Mouse (Mus musculus): ENCODE measurements around the gene Trex1.
A peak's percentile ranks its signal among the peaks of the same experiment; 100 is the strongest.

Gene Trex1

DNA sequence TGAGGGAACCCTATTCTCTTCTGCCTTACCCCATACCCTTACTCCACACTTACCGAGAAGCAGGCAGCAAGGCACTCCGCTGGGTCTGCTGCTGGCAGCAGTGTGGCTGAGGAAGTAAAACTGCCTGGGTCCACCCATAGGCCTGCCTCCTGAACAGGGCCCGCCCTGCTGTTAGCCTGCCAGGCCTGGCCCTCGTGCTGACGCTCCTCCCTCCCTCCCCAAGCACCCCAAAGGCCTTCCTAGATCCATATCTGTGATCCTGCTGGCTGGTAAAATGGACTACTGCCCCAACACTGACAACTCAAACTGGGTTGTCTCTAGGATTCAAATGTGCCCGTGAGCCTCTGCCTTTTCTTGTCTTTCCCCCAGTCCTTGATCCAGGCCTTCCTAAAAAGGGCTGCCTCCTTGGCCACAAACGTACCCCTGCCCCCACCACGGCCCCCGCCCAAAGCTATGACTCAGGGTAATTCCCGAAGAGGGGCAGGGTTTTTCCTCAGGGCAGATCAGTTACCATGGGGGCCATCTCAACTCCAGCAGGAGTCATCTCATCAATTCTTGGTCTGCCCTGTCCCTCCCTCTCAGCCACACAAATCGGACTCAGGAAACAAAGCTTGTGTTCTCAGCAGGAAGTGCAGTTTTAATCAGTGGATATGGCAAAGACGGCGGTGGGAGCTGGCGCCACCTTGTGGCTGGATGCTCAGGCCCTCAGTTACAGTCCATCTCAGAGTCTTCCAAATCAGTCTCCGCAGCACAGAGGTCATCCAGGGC lies at the start of gene Trex1:
Gene Trex1 (minus strand): TSS at position 599 of the 768 bp plus-strand sequence.
- DNase-seq (ENCODE audit: low read depth, low spot score) = peak; percentile 93

DNA sequence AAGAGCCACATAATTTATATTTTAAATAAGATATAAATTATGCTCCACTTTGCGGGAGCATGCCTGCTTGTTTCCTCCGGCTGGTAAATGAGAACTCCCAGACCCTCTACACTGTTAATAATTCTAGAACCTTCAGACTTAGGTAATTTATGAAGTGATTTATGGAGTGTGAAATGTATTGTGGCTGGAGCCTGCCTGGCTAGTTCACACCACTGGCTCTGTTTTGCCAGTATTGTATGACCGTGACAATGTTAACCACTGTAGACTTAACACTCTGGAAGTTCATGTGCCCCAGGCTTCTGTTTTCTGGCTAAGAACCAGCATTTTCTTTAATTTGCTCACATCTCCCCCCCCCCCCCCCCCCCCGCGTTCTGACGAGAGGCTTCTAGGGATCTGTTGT lies 47.8 kb upstream of the Trex1 start:
- DNase-seq (ENCODE audit: low read depth, low spot score) = no peak

DNA sequence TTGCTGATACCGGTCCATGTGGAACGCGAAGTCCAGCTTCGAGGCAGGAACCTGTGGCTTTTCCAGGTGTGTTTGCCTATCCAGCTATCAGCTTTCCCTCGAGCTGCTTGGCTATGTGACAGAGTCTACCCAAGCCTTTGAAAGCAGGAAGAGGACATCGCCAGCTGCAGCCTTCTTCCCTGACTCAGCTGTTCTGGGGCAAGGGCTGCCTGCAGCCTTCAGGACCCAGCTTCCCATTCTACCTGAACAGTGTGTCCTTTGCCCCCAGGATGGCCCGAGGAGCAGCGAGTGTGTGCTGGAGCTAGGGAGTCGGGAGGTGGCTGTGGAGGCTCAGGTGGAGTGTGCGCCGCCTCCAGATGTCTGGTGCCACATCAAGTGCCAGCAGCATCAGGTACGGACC lies 46.1 kb upstream of the Trex1 start:
- no peak for DNase-seq (ENCODE audit: low read depth, low spot score)

DNA sequence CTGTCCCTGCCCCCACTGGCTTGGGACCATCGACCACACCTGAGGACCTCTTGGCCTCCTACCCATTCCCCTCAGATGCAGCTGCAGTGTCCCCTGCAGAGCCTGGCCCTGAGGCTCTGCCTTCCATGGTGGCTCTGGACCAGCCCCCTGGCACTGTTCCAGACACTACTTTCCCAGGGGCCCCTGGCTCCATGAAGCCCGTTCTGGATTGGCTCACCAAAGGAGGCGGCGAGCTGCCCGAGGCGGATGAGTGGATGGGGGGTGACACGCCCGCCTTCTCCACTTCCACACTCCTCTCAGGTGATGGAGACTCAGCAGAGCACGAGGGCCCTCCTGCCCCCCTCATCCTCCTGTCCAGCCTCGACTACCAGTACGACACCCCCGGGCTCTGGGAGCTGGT lies 45.5 kb upstream of the Trex1 start:
- DNase-seq (ENCODE audit: low read depth, low spot score) = no peak

GRCm38 (mm10) chr9:109104083-109104482 lies 44.5 kb upstream of the Trex1 start:
- DNase-seq (ENCODE audit: low read depth, low spot score) = no peak

- no peak for DNase-seq (ENCODE audit: low read depth, low spot score)
These were observed 43.7 kb upstream of the Trex1 start for GRCm38 (mm10) chr9:109103250-109103649.

DNA sequence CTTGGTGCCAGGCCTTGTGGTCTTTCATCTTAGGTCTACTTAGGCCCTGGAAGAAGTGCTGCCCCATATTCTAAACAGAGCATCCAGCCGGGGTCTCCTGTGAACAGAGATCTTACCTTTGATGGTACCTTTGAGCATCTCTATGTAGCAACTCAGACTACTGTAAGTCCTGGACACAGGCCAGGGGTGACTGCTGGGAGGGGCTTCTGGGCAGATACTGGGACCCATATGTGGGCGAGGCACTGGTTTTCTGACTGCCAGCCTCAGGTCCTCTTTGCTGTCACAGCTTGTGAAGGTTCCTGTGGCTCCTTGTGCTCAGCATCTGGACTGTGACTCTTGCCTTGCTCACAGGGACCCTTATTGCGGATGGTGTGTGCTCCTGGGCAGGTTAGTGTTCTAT lies 43.0 kb upstream of the Trex1 start:
- no peak for DNase-seq (ENCODE audit: low read depth, low spot score)

GRCm38 (mm10) chr9:109101933-109102445 lies 42.5 kb upstream of the Trex1 start:
- no peak for DNase-seq (ENCODE audit: low read depth, low spot score)

DNA sequence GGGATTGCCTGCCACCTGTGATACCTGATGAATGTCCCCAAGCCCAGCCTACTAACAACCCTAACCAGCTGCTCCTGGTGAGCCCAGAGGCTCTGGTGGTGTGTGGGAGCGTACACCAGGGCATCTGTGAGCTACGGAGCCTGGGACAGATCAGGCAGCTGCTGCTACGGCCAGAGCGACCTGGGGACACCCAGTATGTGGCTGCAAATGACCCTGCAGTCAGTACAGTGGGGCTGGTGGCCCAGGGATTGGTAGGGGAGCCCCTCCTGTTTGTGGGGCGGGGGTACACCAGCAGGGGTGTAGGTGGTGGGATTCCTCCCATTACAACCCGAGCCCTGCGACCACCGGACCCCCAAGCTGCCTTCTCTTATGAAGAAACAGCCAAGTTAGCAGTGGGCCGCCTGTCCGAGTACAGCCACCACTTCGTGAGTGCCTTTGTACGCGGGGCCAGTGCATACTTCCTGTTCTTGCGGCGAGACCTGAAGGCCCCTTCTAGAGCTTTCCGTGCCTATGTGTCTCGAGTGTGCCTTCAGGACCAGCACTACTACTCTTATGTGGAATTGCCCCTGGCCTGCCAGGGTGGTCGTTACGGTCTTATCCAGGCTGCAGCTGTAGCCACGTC lies 40.9 kb upstream of the Trex1 start:
- DNase-seq (ENCODE audit: low read depth, low spot score) = no peak

- DNase-seq (ENCODE audit: low read depth, low spot score) = no peak
These were observed 39.4 kb upstream of the Trex1 start for GRCm38 (mm10) chr9:109098969-109099368.

- DNase-seq (ENCODE audit: low read depth, low spot score) = no peak
These were observed 38.8 kb upstream of the Trex1 start for GRCm38 (mm10) chr9:109098366-109098765.

DNA sequence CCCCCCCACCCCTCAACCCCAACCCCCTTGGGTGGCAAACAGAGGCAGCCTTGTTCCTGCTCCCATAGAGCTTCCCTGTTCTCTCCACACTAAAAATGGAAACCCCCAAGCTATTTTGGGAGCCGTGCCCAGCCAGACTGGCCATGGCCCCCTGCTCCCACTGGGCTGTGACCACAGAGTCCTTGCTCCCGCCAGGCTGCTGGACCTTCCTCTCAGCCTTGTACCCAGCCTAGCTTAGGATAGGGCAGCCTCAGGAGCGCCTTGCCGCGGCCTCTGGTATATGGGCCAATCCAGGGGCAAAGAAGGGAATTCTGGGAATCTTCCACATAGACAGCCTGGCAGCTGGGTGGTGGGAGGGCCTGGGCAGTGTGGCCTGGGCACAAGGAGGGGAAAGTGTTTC lies 38.3 kb upstream of the Trex1 start:
- no peak for DNase-seq (ENCODE audit: low read depth, low spot score)

- DNase-seq (ENCODE audit: low read depth, low spot score) = no peak
These were observed 37.8 kb upstream of the Trex1 start for GRCm38 (mm10) chr9:109097291-109097690.

GRCm38 (mm10) chr9:109096856-109097255 lies 37.3 kb upstream of the Trex1 start:
- no peak for DNase-seq (ENCODE audit: low read depth, low spot score)

DNA sequence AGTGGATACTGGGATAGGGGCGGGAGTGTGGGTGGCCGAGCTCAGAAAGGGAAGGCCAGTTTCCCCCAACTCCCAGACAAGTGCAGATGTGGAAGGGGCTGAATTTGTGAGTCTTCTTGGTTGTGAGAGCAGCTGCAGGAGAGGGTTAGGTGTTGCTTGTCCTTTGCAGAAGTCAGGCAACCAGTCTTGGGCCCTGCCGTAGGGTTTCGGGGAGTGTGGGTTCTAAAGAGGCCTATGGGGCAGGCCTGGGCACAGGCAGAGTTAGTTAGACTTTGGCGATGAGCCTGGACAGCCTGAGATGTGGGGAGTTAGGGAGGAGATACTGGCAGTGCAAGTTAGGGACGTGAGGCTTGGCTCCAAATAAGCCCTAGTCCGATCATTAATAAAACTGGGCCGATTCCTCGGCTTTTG lies 36.7 kb upstream of the Trex1 start:
- no peak for DNase-seq (ENCODE audit: low read depth, low spot score)

DNA sequence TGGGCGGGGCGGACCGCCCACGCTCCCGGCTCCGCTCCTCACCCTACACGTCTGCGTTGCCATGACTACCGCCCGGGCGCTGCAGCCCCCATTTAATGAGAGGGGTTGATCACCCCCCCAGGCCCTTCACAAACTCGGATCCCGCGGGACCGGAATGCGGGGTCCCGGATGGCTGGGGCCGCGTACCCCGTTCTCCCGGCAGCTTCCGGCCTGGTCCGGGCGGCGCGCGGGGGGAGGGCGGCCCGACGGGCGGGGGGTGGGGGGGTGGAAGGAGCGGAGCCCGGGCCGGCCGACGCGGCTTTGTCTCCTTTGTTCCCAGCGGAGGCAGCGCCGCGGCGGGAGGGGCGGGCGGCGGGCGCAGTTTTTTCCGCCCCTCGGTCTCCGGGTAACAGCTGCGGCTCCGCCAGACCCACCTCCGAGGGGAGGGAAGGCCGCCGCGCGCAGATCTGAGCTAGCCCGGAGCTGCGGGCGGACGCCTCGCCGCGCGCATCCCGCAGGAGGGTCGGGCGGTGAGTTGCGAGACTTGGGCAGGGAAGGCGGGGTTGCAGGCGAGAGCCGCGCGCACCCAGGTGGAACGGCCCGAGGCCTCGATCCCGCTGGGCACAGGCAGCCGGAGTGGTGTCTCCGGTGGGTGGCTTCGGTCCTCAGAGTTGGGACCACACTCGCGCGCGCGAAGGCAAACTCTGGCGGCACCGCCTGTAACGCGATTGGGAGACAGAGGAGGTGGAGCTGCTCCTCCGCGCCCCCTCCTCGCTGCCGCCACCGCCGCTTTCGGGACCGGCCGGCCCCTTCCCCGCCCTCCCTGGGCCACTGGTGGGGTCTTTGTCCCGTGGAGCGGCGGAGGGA lies 35.8 kb upstream of the Trex1 start, which contains the start of gene Plxnb1:
Gene Plxnb1 (plus strand): TSS at position 253 of the 846 bp plus-strand sequence.
- DNase-seq (ENCODE audit: low read depth, low spot score) = no peak

- no peak for DNase-seq (ENCODE audit: low read depth, low spot score)
These were observed 35.1 kb upstream of the Trex1 start for GRCm38 (mm10) chr9:109094553-109095136.

DNA sequence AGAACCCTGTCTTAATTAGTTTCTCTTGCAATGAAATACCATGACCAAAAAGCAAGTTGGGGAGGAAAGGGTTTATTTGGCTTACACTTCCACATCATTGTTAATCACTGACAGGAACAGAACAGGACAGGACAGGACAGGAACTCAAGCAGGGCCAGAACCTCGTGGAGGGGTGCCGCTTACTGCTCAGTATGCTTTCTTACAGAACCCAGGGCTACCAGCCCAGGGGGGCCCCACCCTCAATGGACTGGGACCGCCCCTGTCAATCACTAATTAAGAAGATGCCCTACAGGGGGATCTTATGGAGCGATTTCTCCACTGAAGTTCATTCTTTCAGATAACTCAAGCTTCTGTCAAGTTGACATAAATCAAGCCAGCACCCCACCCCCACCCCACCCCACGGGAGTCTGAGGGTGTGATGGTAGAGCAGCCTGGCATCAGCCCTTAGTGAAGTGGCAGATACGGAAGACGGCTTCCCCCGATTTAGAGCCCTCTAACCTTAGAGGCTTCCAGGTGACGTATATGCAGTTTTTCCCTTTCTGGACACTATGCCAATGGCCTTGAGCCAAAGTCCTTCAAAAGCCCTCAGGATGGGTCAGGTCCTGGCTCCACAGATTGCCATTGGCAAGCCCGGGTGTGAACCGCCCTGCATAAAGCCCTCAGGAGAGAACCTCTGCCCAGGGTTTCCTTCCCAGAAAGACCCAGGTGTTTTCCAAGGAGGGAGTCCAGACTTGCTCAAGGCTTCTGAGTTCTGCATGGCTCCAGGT lies 34.4 kb upstream of the Trex1 start:
- DNase-seq (ENCODE audit: low read depth, low spot score) = no peak

GRCm38 (mm10) chr9:109092799-109093198 lies 33.3 kb upstream of the Trex1 start:
- no peak for DNase-seq (ENCODE audit: low read depth, low spot score)

- no peak for DNase-seq (ENCODE audit: low read depth, low spot score)
These were observed 32.3 kb upstream of the Trex1 start for GRCm38 (mm10) chr9:109091802-109092201.

DNA sequence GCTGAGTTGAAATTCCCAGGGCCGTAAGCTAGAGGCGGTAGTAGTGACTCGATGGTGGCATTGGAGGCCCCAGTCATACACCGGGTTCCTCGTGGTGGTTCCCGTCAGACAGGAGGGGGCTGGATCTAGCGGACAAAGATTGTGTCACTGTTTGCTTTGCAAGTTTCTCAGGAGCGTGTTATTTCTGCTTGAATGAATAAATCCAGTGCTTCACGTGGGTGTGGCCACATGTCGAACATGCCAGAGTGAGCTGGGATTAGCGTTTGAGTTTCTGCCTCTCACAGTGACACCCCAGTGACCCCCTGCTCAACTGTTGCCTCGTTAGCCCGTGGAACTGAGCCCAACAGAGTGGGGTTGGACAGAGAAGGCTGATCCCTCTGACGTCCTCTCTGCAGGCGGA lies 30.9 kb upstream of the Trex1 start:
- no peak for DNase-seq (ENCODE audit: low read depth, low spot score)

Data from skeletal muscle tissue, adult 2 months (tissue).